Mouse (Mus musculus): ENCODE results near the gene Filip1. TPM values are rescaled to one million over a fixed set of nuclear protein-coding genes. Genes with fewer than 3 reads are reported as not detected.

The Filip1 gene
- polyA plus RNA-seq, 2 experiments = 4.9 to 6.0 TPM

- ATAC-seq (ENCODE audit: low FRiP score, low read depth) = no peak
- no peak overlapping the region for H3K4me3 ChIP-seq (replicated peaks; ENCODE audit: low read length)
- H3K36me3 ChIP-seq (ENCODE audit: control insufficient read depth, insufficient read depth, low read length) = no peaks in the 10 kb centered on the region
- H3K4me1 ChIP-seq (ENCODE audit: control insufficient read depth, insufficient read depth, low read length) = no peaks in the 10 kb centered on the region
- no peak overlapping the region for H3K4me2 ChIP-seq (replicated peaks; ENCODE audit: low read depth, low read length, severe bottlenecking)
- H3K27ac ChIP-seq (replicated peaks; ENCODE audit: low read depth, low read length) = no peak overlapping the region
- WGBS = 77% methylated on average over 11 of the region's 11 CpGs
- no peak for TF ChIP-seq POLR2A (IDR thresholded peaks at IDR 0.05; ENCODE audit: borderline replicate concordance, extremely low read depth, insufficient read depth, insufficient read length)
- no peaks in the 10 kb centered on the region for H3K27me3 ChIP-seq (ENCODE audit: control insufficient read depth, insufficient read depth, low read length)
- DNase-seq (ENCODE audit: low spot score) = no peak
- no peak overlapping the region for H3K9ac ChIP-seq (ENCODE audit: low read depth, low read length, severe bottlenecking)
- no peaks in the 10 kb centered on the region for H3K9me3 ChIP-seq (ENCODE audit: control insufficient read depth, low read length)
Observed at GRCm38 (mm10) chr9:79938416-79939206, 74.0 kb downstream of the Filip1 start.

GRCm38 (mm10) chr9:79937570-79937969 is 75.1 kb downstream of the Filip1 start:
- Histone ChIP-seq H3K27ac (replicated peaks; ENCODE audit: low read depth, low read length) (no peak overlapping the region), H3K36me3 (ENCODE audit: control insufficient read depth, insufficient read depth, low read length) (no peaks in the 10 kb centered on the region), H3K4me1 (ENCODE audit: control insufficient read depth, insufficient read depth, low read length) (no peaks in the 10 kb centered on the region), H3K9ac (ENCODE audit: low read depth, low read length, severe bottlenecking) (no peak overlapping the region), H3K27me3 (ENCODE audit: control insufficient read depth, insufficient read depth, low read length) (no peaks in the 10 kb centered on the region), H3K4me2 (replicated peaks; ENCODE audit: low read depth, low read length, severe bottlenecking) (no peak overlapping the region), H3K4me3 (replicated peaks; ENCODE audit: low read length) (no peak overlapping the region), H3K9me3 (ENCODE audit: control insufficient read depth, low read length) (no peaks in the 10 kb centered on the region)
- TF ChIP-seq POLR2A (IDR thresholded peaks at IDR 0.05; ENCODE audit: borderline replicate concordance, extremely low read depth, insufficient read depth, insufficient read length) = no peak
- WGBS = 83% methylated on average over 6 of the region's 6 CpGs
- ATAC-seq (ENCODE audit: low FRiP score, low read depth) (no peak), DNase-seq (ENCODE audit: low spot score) (no peak)

GRCm38 (mm10) chr9:79932578-79932977 is 80.1 kb downstream of the Filip1 start:
- WGBS = 88% methylated on average over 5 of the region's 5 CpGs
- no peak overlapping the region for H3K27ac ChIP-seq (replicated peaks; ENCODE audit: low read depth, low read length)
- H3K4me2 ChIP-seq (replicated peaks; ENCODE audit: low read depth, low read length, severe bottlenecking) = no peak overlapping the region
- no peak for TF ChIP-seq POLR2A (IDR thresholded peaks at IDR 0.05; ENCODE audit: borderline replicate concordance, extremely low read depth, insufficient read depth, insufficient read length)
- no peak for ATAC-seq (ENCODE audit: low FRiP score, low read depth)
- no peaks in the 10 kb centered on the region for H3K4me1 ChIP-seq (ENCODE audit: control insufficient read depth, insufficient read depth, low read length)
- H3K9ac ChIP-seq (ENCODE audit: low read depth, low read length, severe bottlenecking) = no peak overlapping the region
- DNase-seq (ENCODE audit: low spot score) = no peak
- H3K4me3 ChIP-seq (replicated peaks; ENCODE audit: low read length) = no peak overlapping the region
- no peaks in the 10 kb centered on the region for H3K9me3 ChIP-seq (ENCODE audit: control insufficient read depth, low read length)
- no peaks in the 10 kb centered on the region for H3K27me3 ChIP-seq (ENCODE audit: control insufficient read depth, insufficient read depth, low read length)
- H3K36me3 ChIP-seq (ENCODE audit: control insufficient read depth, insufficient read depth, low read length) = no peaks in the 10 kb centered on the region

DNA sequence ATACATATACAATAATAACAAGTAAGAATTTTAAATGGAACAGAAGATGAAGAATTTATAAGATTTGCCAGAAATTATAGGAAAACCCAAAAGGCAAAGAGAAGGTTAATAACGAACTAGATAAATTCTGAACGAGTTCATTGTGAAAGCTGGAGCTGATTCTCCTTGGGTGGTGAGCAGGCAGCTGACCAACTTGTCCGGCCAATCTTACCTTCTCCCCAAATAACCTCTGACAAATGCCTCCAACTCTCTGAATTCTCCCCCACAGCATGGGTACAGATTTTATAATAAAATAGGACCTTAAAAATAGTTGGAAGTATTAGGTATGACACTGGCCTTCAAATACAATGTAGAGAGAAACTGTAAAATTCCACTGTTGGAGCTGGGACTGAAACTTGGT is 84.6 kb downstream of the Filip1 start:
- H3K9ac ChIP-seq (ENCODE audit: low read depth, low read length, severe bottlenecking) = no peak overlapping the region
- TF ChIP-seq POLR2A (IDR thresholded peaks at IDR 0.05; ENCODE audit: borderline replicate concordance, extremely low read depth, insufficient read depth, insufficient read length) = no peak
- WGBS = 75% methylated on average over 3 of the region's 3 CpGs
- H3K4me1 ChIP-seq (ENCODE audit: control insufficient read depth, insufficient read depth, low read length) = no peaks in the 10 kb centered on the region
- ATAC-seq (ENCODE audit: low FRiP score, low read depth) (no peak), DNase-seq (ENCODE audit: low spot score) (no peak)
- H3K27me3 ChIP-seq (ENCODE audit: control insufficient read depth, insufficient read depth, low read length) = no peaks in the 10 kb centered on the region
- H3K9me3 ChIP-seq (ENCODE audit: control insufficient read depth, low read length) = no peaks in the 10 kb centered on the region
- H3K4me3 ChIP-seq (replicated peaks; ENCODE audit: low read length) = no peak overlapping the region
- H3K4me2 ChIP-seq (replicated peaks; ENCODE audit: low read depth, low read length, severe bottlenecking) = no peak overlapping the region
- H3K27ac ChIP-seq (replicated peaks; ENCODE audit: low read depth, low read length) = no peak overlapping the region
- no peaks in the 10 kb centered on the region for H3K36me3 ChIP-seq (ENCODE audit: control insufficient read depth, insufficient read depth, low read length)

- no peak overlapping the region for H3K4me2 ChIP-seq (replicated peaks; ENCODE audit: low read depth, low read length, severe bottlenecking)
- no peak overlapping the region for H3K9ac ChIP-seq (ENCODE audit: low read depth, low read length, severe bottlenecking)
- 85% methylated on average over 21 of the region's 21 CpGs for WGBS
- peaks cover 2% of the 10 kb centered on the region; the same call in 1 of the 2 replicates for H3K4me1 ChIP-seq (ENCODE audit: control insufficient read depth, insufficient read depth, low read length)
- no peak overlapping the region for H3K27ac ChIP-seq (replicated peaks; ENCODE audit: low read depth, low read length)
- DNase-seq (ENCODE audit: low spot score) (no peak), ATAC-seq (ENCODE audit: low FRiP score, low read depth) (no peak)
- no peaks in the 10 kb centered on the region for H3K9me3 ChIP-seq (ENCODE audit: control insufficient read depth, low read length)
- no peaks in the 10 kb centered on the region for H3K36me3 ChIP-seq (ENCODE audit: control insufficient read depth, insufficient read depth, low read length)
- no peak for TF ChIP-seq POLR2A (IDR thresholded peaks at IDR 0.05; ENCODE audit: borderline replicate concordance, extremely low read depth, insufficient read depth, insufficient read length)
- no peak overlapping the region for H3K4me3 ChIP-seq (replicated peaks; ENCODE audit: low read length)
- H3K27me3 ChIP-seq (ENCODE audit: control insufficient read depth, insufficient read depth, low read length) = no peaks in the 10 kb centered on the region
Observed at GRCm38 (mm10) chr9:79927156-79927870, 85.3 kb downstream of the Filip1 start.

Data from limb, embryonic 14.5 days (tissue).